Mouse (Mus musculus) thymus, adult 2 months (tissue): ENCODE data around the gene 1700057G04Rik. TPM values are rescaled to one million over a fixed set of nuclear protein-coding genes. Genes with fewer than 3 reads are reported as not detected.

Source experiments
- DNase-seq: peaks from one replicate; pipeline ENCODE4 v3.0.0; 2021
- H3K27ac ChIP-seq: fragments of 200-500 bp; 2 replicates; pipeline ENCODE4 v1.5.1; 2012; ENCODE audit warnings: low read length, control low read depth; ENCODE audit not compliant: control insufficient read depth, insufficient read depth
- H3K27me3 ChIP-seq: fragments of 200-500 bp; 2 replicates; pipeline ENCODE4 v1.6.1; 2012; ENCODE audit warnings: mild to moderate bottlenecking, low read length, moderate library complexity, mixed read lengths; ENCODE audit not compliant: control insufficient read depth, insufficient read depth
- H3K36me3 ChIP-seq: fragments of 200-500 bp; 2 replicates; pipeline ENCODE4 v1.6.1; 2012; ENCODE audit warnings: mild to moderate bottlenecking, low read length, moderate library complexity; ENCODE audit not compliant: control insufficient read depth, insufficient read depth
- H3K4me1 ChIP-seq: fragments of 200-500 bp; replicated peaks from 2 replicates; pipeline ENCODE4 v1.6.1; 2012; ENCODE audit warnings: low read length; ENCODE audit not compliant: control insufficient read depth, insufficient read depth
- H3K4me3 ChIP-seq: fragments of 200-500 bp; 2 replicates; pipeline ENCODE4 v1.5.1; 2012; ENCODE audit warnings: mild to moderate bottlenecking, low read length, control low read depth, moderate library complexity; ENCODE audit not compliant: control insufficient read depth, insufficient read depth
- CTCF ChIP-seq: fragments of 200-500 bp; IDR thresholded peaks from 2 replicates; pipeline ENCODE4 v1.5.1; 2012; ENCODE audit warnings: mild to moderate bottlenecking, control low read depth, low read length, moderate library complexity, borderline replicate concordance; ENCODE audit not compliant: control insufficient read depth, poor library complexity, insufficient read depth; ENCODE audit errors: extremely low read depth
- POLR2A ChIP-seq: fragments of 200-500 bp; IDR thresholded peaks from 2 replicates; pipeline ENCODE4 v1.6.1; 2012; ENCODE audit warnings: mild to moderate bottlenecking, low read length, control low read depth, moderate library complexity; ENCODE audit not compliant: control insufficient read depth, poor library complexity, insufficient read depth; ENCODE audit errors: extremely low read depth
- WGBS: fragments of 180-500 bp; shearing (Covaris S2); methylation state at CpG from one replicate; pipeline ENCODE4 v1.1.7; 2018; 5-methylcytosine and 5-hydroxymethylcytosine counted together
- polyA plus RNA-seq: library from polyadenylated mRNA; depleted of rRNA; stranded (reverse); fragments of >200 nt; gene quantifications from 2 replicates; pipeline ENCODE4 v1.2.3, GENCODE M21; 2012

Gene 1700057G04Rik
- polyA plus RNA-seq, 1 experiment, result not detected

DNA sequence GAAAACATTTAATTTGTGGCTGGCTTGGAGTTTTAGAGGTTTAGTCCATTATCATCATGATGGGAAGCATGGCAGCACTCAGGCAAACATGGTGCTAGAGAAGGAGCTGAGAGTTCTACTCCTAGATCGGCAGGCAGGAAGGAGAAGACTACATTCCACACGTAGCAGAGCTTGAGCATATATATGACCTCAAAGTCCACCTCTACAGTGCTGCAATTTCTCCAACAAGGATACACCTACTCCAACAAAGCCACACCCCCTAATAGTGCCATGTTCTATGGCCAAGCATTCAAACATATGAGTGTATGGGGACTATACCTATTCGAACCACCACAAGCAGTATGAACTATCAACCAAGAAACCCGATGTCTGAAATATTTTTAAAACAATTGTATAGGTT, 22.2 kb downstream of the 1700057G04Rik start:
- no peak for TF ChIP-seq POLR2A
- no peak for TF ChIP-seq CTCF
- Histone ChIP-seq H3K27ac (no peak overlapping the region), H3K4me3 (no peak overlapping the region), H3K4me1 (no peaks in the 10 kb centered on the region), H3K27me3 (no peaks in the 10 kb centered on the region), H3K36me3 (no peaks in the 10 kb centered on the region)
- 96% methylated on average over 4 of the region's 4 CpGs for WGBS
- no peak for DNase-seq

DNA sequence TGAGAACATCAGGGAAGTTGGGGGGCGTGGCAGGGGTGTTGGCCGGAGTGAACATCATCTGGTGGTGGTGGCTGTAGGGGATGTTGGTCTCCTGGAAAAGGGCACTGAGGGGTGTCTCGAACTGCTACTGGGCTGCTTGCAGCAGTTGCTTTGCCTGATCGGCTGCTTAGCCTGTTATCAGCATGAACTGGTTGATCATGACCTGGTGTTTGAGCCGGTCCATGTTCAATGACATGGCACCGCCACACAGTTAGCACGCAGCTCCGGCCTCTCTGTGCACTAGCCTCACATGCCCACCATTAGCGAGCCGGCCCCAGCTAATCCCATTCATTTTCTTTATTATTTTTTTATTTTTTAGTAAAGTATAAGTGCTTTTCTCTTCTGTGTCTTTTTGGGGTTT, 25.7 kb downstream of the 1700057G04Rik start:
- H3K4me1 ChIP-seq, result no peaks in the 10 kb centered on the region
- WGBS, result 97% methylated on average over 10 of the region's 10 CpGs
- no peak overlapping the region for H3K4me3 ChIP-seq
- no peaks in the 10 kb centered on the region for H3K27me3 ChIP-seq
- no peak for TF ChIP-seq CTCF
- TF ChIP-seq POLR2A, result no peak
- no peak overlapping the region for H3K27ac ChIP-seq
- H3K36me3 ChIP-seq, result no peaks in the 10 kb centered on the region
- DNase-seq, result no peak

DNA sequence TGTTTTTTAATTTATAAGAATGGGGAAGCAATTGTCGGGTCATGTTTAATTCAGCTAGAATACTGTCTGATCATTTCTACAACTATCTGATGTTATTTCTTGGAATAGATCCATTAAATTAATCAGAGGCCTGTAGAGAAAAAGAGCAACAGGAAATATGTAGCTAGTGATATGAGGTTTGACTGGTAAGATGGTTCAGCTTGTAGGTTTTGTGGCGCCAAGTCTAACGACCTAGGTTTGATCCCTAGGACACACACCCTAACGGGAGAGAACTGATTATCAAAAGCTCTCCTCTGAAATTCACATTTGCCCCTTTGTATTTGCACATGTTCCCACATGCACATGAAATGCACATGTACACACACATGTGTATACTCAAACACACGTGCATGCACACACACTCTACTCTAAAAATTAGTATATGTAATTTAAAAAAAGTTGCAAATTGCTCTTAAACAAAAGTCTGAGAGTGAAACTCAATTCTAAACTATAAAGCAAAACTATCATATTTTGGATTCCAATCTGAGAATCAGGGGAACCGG, 26.2 kb downstream of the 1700057G04Rik start:
- TF ChIP-seq POLR2A (no peak), CTCF (no peak)
- DNase-seq, result no peak
- WGBS, result 82% methylated on average over 6 of the region's 6 CpGs
- H3K36me3 ChIP-seq, result no peaks in the 10 kb centered on the region
- no peak overlapping the region for H3K27ac ChIP-seq
- no peaks in the 10 kb centered on the region for H3K27me3 ChIP-seq
- H3K4me1 ChIP-seq, result no peaks in the 10 kb centered on the region
- H3K4me3 ChIP-seq, result no peak overlapping the region

DNA sequence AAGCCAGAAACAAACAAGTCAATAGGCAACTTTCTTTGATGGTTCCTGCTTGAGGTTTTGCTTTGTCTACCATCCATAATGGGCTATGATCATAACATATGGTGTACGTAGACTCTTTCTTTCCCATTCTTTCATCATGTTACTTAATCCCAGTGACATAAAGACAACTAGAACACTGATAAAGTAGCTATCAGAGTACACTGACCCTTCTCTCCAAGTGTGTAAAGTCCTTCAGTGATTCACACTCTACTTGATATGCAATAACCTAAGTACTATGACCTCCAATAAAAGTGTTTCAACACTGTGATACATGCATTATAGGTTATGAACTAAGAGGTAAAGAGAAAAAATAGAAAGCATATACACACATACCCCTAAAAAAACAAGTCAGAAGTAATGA, 27.9 kb downstream of the 1700057G04Rik start:
- Histone ChIP-seq H3K27ac (no peak overlapping the region), H3K4me3 (no peak overlapping the region), H3K27me3 (no peaks in the 10 kb centered on the region), H3K4me1 (no peaks in the 10 kb centered on the region), H3K36me3 (no peaks in the 10 kb centered on the region)
- WGBS, result 94% methylated on average over 1 of the region's 1 CpGs
- no peak for TF ChIP-seq CTCF
- TF ChIP-seq POLR2A, result no peak
- no peak for DNase-seq

DNA sequence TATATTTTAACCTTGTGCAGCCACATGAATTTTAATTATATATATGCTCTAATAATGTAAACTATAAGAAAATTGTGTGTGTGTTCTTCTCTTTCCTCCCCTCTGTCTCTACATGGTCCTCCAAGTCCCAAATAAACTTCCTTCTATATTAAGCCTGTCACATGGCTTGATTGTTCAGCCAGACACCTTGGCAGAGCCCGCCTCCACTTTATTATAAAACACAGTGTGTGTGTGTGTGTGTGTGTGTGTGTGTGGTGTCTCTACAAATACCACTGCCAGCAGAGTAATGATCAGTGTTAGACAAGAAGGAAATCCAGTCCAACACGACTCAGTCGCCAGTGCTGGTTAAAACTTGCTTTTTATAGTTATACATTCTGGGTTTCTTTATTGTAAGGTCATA, 28.5 kb downstream of the 1700057G04Rik start:
- TF ChIP-seq POLR2A (no peak), CTCF (no peak)

DNA sequence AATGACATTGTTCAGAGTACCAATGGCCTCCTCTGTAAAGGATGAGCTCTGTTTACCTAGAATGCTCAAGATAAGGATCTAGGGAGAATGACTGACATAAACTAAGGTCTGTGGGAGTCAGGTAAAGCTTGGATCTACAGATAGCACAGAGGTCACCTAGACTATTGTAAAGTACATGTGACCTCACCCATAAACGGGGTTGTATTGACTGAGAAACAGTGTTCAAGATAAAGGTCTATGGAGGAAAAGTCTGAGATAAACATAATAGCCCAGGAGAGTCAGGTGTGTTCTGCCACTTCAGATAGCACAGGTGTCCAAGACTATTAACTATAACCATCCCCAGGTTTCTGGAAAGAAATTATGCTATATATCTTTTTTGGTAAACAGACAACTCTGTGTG, 29.8 kb downstream of the 1700057G04Rik start:
- no peaks in the 10 kb centered on the region for H3K4me1 ChIP-seq
- H3K4me3 ChIP-seq, result no peak overlapping the region
- no peak overlapping the region for H3K27ac ChIP-seq
- no peak for DNase-seq
- TF ChIP-seq POLR2A (no peak), CTCF (no peak)
- no peaks in the 10 kb centered on the region for H3K36me3 ChIP-seq
- no peaks in the 10 kb centered on the region for H3K27me3 ChIP-seq
- 91% methylated on average over 1 of the region's 1 CpGs for WGBS

More for the DNA sequence above, 28.5 kb downstream of the 1700057G04Rik start:
- Histone ChIP-seq H3K27ac (no peak overlapping the region), H3K27me3 (no peaks in the 10 kb centered on the region), H3K4me3 (no peak overlapping the region), H3K4me1 (no peaks in the 10 kb centered on the region), H3K36me3 (no peaks in the 10 kb centered on the region)
- WGBS, result 95% methylated on average over 3 of the region's 3 CpGs
- no peak for DNase-seq

DNA sequence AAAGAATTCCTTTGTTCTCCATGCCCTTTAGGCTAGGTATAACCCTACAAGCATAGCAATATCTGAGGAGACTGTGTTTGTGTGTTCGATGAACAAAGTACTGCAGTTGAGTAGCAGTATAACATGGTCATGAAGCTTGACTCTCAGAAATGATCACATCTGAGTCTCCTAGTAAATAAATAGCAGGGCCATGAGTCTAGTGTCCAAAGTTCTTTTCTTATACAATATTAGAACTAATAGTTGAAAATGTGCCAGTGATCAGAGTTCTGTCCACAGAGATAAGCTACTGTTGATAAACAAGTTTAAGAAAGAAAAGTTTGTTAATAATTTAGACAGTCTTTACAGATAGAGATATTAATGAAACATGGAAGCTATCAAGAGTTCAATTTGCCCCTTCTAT, 42.7 kb downstream of the 1700057G04Rik start:
- TF ChIP-seq POLR2A (no peak), CTCF (no peak)
- 100% methylated on average over 1 of the region's 1 CpGs for WGBS
- no peak for DNase-seq

More for the DNA sequence above, 42.7 kb downstream of the 1700057G04Rik start:
- Histone ChIP-seq H3K27me3 (no peaks in the 10 kb centered on the region), H3K27ac (no peak overlapping the region), H3K4me3 (no peak overlapping the region), H3K36me3 (no peaks in the 10 kb centered on the region), H3K4me1 (no peaks in the 10 kb centered on the region)
